Mouse (Mus musculus) hindbrain, embryonic 13.5 days (tissue): ENCODE results near the gene Chchd6. TPM values are rescaled to one million over a fixed set of nuclear protein-coding genes. Genes with fewer than 3 reads are reported as not detected.

Experiments used
- ATAC-seq: fragments of 200-750 bp; cut with Nextera tagmentation; 2 replicates; pipeline ENCODE4 v1.8.0; 2017; ENCODE audit warnings: moderate TSS enrichment; ENCODE audit not compliant: low FRiP score
- H3K27ac ChIP-seq: fragments of 300-500 bp; sonication (generic); 2 replicates; pipeline ENCODE4 v1.5.1; 2015; ENCODE audit warnings: inconsistent platforms, mild to moderate bottlenecking, moderate library complexity
- H3K27me3 ChIP-seq: fragments of 300-500 bp; sonication (generic); 2 replicates; pipeline ENCODE4 v1.6.1; 2015; ENCODE audit warnings: mild to moderate bottlenecking, inconsistent platforms
- H3K36me3 ChIP-seq: fragments of 300-500 bp; sonication (generic); 2 replicates; pipeline ENCODE4 v1.6.1; 2015; ENCODE audit warnings: mild to moderate bottlenecking, inconsistent platforms
- H3K4me1 ChIP-seq: fragments of 300-500 bp; sonication (generic); replicated peaks from 2 replicates; pipeline ENCODE4 v1.6.1; 2015; ENCODE audit warnings: inconsistent platforms
- H3K4me2 ChIP-seq: fragments of 300-500 bp; sonication (generic); 2 replicates; pipeline ENCODE4 v1.6.1; 2015; ENCODE audit warnings: inconsistent platforms, mild to moderate bottlenecking, moderate library complexity
- H3K4me3 ChIP-seq: fragments of 300-500 bp; sonication (generic); 2 replicates; pipeline ENCODE4 v1.5.1; 2015; ENCODE audit warnings: mild to moderate bottlenecking, inconsistent platforms
- H3K9ac ChIP-seq: fragments of 300-500 bp; sonication (generic); 2 replicates; pipeline ENCODE4 v1.6.1; 2015; ENCODE audit warnings: mild to moderate bottlenecking, inconsistent platforms
- H3K9me3 ChIP-seq: fragments of 300-500 bp; sonication (generic); 2 replicates; pipeline ENCODE4 v1.6.1; 2016; ENCODE audit warnings: inconsistent platforms
- WGBS: fragments of 180-500 bp; shearing (Covaris S2); methylation state at CpG from one replicate; pipeline ENCODE4 v1.1.7; 2015; 5-methylcytosine and 5-hydroxymethylcytosine counted together
- polyA plus RNA-seq: library from polyadenylated mRNA; unstranded; fragments of >200 nt; fragmentation: Nextera tagmentation; extraction: Ambion mirVana; gene quantifications from 2 replicates; pipeline ENCODE4 v1.2.1, GENCODE M21; 2015

Gene Chchd6
- polyA plus RNA-seq, 1 experiment from 2014 or later = 126 TPM

- WGBS = 92% methylated on average over 4 of the region's 4 CpGs
- ATAC-seq = no peak
Measured at GRCm38 (mm10) chr6:89492368-89492767, 103.1 kb downstream of the Chchd6 start.

GRCm38 (mm10) chr6:89490369-89490768, 105.1 kb downstream of the Chchd6 start:
- no peak for ATAC-seq
- WGBS = 99% methylated on average over 3 of the region's 3 CpGs
- no peak overlapping the region for H3K4me3 ChIP-seq
- H3K27ac ChIP-seq = no peak overlapping the region
- no peaks in the 10 kb centered on the region for H3K9me3 ChIP-seq
- H3K27me3 ChIP-seq = no peaks in the 10 kb centered on the region
- no peaks in the 10 kb centered on the region for H3K36me3 ChIP-seq
- no peak overlapping the region for H3K9ac ChIP-seq
- H3K4me2 ChIP-seq = no peak overlapping the region
- no peaks in the 10 kb centered on the region for H3K4me1 ChIP-seq

More at GRCm38 (mm10) chr6:89492368-89492767, 103.1 kb downstream of the Chchd6 start:
- Histone ChIP-seq H3K27ac (no peak overlapping the region), H3K36me3 (no peaks in the 10 kb centered on the region), H3K9me3 (no peaks in the 10 kb centered on the region), H3K4me3 (no peak overlapping the region), H3K9ac (no peak overlapping the region), H3K4me1 (no peaks in the 10 kb centered on the region; the same call in 1 of the 2 replicates), H3K27me3 (no peaks in the 10 kb centered on the region), H3K4me2 (no peak overlapping the region)

GRCm38 (mm10) chr6:89489533-89489932, 105.9 kb downstream of the Chchd6 start:
- H3K9ac ChIP-seq = no peak overlapping the region
- 96% methylated on average over 1 of the region's 1 CpGs for WGBS
- no peak overlapping the region for H3K4me3 ChIP-seq
- ATAC-seq = no peak
- H3K36me3 ChIP-seq = no peaks in the 10 kb centered on the region
- no peaks in the 10 kb centered on the region for H3K9me3 ChIP-seq
- H3K27ac ChIP-seq = no peak overlapping the region
- H3K4me1 ChIP-seq = no peaks in the 10 kb centered on the region
- no peak overlapping the region for H3K4me2 ChIP-seq
- H3K27me3 ChIP-seq = no peaks in the 10 kb centered on the region

GRCm38 (mm10) chr6:89486055-89486454, 109.4 kb downstream of the Chchd6 start:
- no peak overlapping the region for H3K4me3 ChIP-seq
- no peak for ATAC-seq
- no peak overlapping the region for H3K9ac ChIP-seq
- no peaks in the 10 kb centered on the region for H3K27me3 ChIP-seq
- H3K36me3 ChIP-seq = no peaks in the 10 kb centered on the region
- H3K4me2 ChIP-seq = no peak overlapping the region
- no peaks in the 10 kb centered on the region for H3K9me3 ChIP-seq
- 69% methylated on average over 4 of the region's 4 CpGs for WGBS
- no peaks in the 10 kb centered on the region for H3K4me1 ChIP-seq
- H3K27ac ChIP-seq = no peak overlapping the region

- no peaks in the 10 kb centered on the region for H3K4me1 ChIP-seq
- 83% methylated on average over 4 of the region's 4 CpGs for WGBS
- no peak overlapping the region for H3K27ac ChIP-seq
Measured at GRCm38 (mm10) chr6:89481192-89481591, 114.3 kb downstream of the Chchd6 start.

GRCm38 (mm10) chr6:89467908-89468307, 127.5 kb downstream of the Chchd6 start:
- no peak overlapping the region for H3K4me3 ChIP-seq
- H3K27me3 ChIP-seq = no peaks in the 10 kb centered on the region
- peaks cover 14% of the 10 kb centered on the region for H3K4me1 ChIP-seq
- no peaks in the 10 kb centered on the region for H3K9me3 ChIP-seq
- no peak overlapping the region for H3K9ac ChIP-seq
- H3K4me2 ChIP-seq = no peak overlapping the region
- no peak for ATAC-seq
- no peaks in the 10 kb centered on the region for H3K36me3 ChIP-seq
- H3K27ac ChIP-seq = no peak overlapping the region

More at GRCm38 (mm10) chr6:89481192-89481591, 114.3 kb downstream of the Chchd6 start:
- Histone ChIP-seq H3K9ac (no peak overlapping the region), H3K4me3 (no peak overlapping the region), H3K36me3 (no peaks in the 10 kb centered on the region), H3K9me3 (no peaks in the 10 kb centered on the region), H3K27me3 (no peaks in the 10 kb centered on the region), H3K4me2 (no peak overlapping the region)
- no peak for ATAC-seq

- no peaks in the 10 kb centered on the region for H3K36me3 ChIP-seq
- H3K9me3 ChIP-seq = no peaks in the 10 kb centered on the region
- H3K27ac ChIP-seq = no peak overlapping the region
- 66% methylated on average over 9 of the region's 9 CpGs for WGBS
- no peak; the same call in 1 of the 2 replicates for ATAC-seq
- no peak overlapping the region for H3K4me3 ChIP-seq
- no peak overlapping the region for H3K4me2 ChIP-seq
- H3K9ac ChIP-seq = no peak overlapping the region
- peaks cover 14% of the 10 kb centered on the region for H3K4me1 ChIP-seq
- H3K27me3 ChIP-seq = no peaks in the 10 kb centered on the region
Measured at GRCm38 (mm10) chr6:89467290-89467689, 128.2 kb downstream of the Chchd6 start.

GRCm38 (mm10) chr6:89466875-89467274, 128.6 kb downstream of the Chchd6 start:
- no peak for ATAC-seq
- WGBS = 73% methylated on average over 3 of the region's 3 CpGs
- Histone ChIP-seq H3K9me3 (no peaks in the 10 kb centered on the region), H3K27ac (no peak overlapping the region), H3K36me3 (no peaks in the 10 kb centered on the region), H3K9ac (no peak overlapping the region), H3K4me1 (peaks cover 14% of the 10 kb centered on the region), H3K27me3 (no peaks in the 10 kb centered on the region), H3K4me2 (no peak overlapping the region), H3K4me3 (no peak overlapping the region)

- Histone ChIP-seq H3K4me1 (peaks cover 14% of the 10 kb centered on the region), H3K36me3 (no peaks in the 10 kb centered on the region), H3K4me3 (no peak overlapping the region), H3K4me2 (no peak overlapping the region), H3K27me3 (no peaks in the 10 kb centered on the region), H3K9ac (no peak overlapping the region), H3K27ac (no peak overlapping the region), H3K9me3 (no peaks in the 10 kb centered on the region)
- no peak for ATAC-seq
- 78% methylated on average over 12 of the region's 12 CpGs for WGBS
Measured at GRCm38 (mm10) chr6:89466053-89466708, 129.3 kb downstream of the Chchd6 start.

GRCm38 (mm10) chr6:89462223-89462760, 133.2 kb downstream of the Chchd6 start:
- no peak overlapping the region for H3K4me3 ChIP-seq
- no peak overlapping the region for H3K27ac ChIP-seq
- H3K27me3 ChIP-seq = no peaks in the 10 kb centered on the region
- no peak for ATAC-seq
- 85% methylated on average over 2 of the region's 2 CpGs for WGBS
- H3K4me1 ChIP-seq = peaks cover 12% of the 10 kb centered on the region
- no peaks in the 10 kb centered on the region for H3K36me3 ChIP-seq
- H3K4me2 ChIP-seq = no peak overlapping the region
- H3K9me3 ChIP-seq = no peaks in the 10 kb centered on the region
- no peak overlapping the region for H3K9ac ChIP-seq

- ATAC-seq = no peak
- Histone ChIP-seq H3K9ac (no peak overlapping the region), H3K36me3 (no peaks in the 10 kb centered on the region), H3K4me3 (no peak overlapping the region), H3K27ac (no peak overlapping the region), H3K4me2 (no peak overlapping the region), H3K4me1 (peaks cover 6% of the 10 kb centered on the region; the same call in 1 of the 2 replicates), H3K9me3 (no peaks in the 10 kb centered on the region), H3K27me3 (no peaks in the 10 kb centered on the region)
- WGBS = 90% methylated on average over 9 of the region's 9 CpGs
Measured at GRCm38 (mm10) chr6:89461250-89462222, 133.9 kb downstream of the Chchd6 start.

GRCm38 (mm10) chr6:89459634-89460033, 135.8 kb downstream of the Chchd6 start:
- Histone ChIP-seq H3K36me3 (no peaks in the 10 kb centered on the region), H3K27me3 (no peaks in the 10 kb centered on the region), H3K27ac (no peak overlapping the region), H3K4me2 (no peak overlapping the region), H3K4me1 (peaks cover 6% of the 10 kb centered on the region), H3K9ac (no peak overlapping the region), H3K4me3 (no peak overlapping the region), H3K9me3 (no peaks in the 10 kb centered on the region)
- WGBS = 78% methylated on average over 3 of the region's 3 CpGs
- ATAC-seq = no peak
